Mouse (Mus musculus) liver, postnatal 0 days (tissue): ENCODE results near the gene Ifna5. TPM values are rescaled to one million over a fixed set of nuclear protein-coding genes. Genes with fewer than 3 reads are reported as not detected.
A peak's percentile ranks its signal among the peaks of the same experiment; 100 is the strongest.

ENCODE experiments used
- ATAC-seq: fragments of 200-750 bp; cut with Nextera tagmentation; 2 replicates; pipeline ENCODE4 v1.8.0; 2017; ENCODE audit warnings: mild to moderate bottlenecking, moderate library complexity
- DNase-seq: peaks from one replicate; pipeline ENCODE4 v3.0.0-alpha.2; 2016
- H3K27ac ChIP-seq: fragments of 300-500 bp; sonication (generic); 2 replicates; pipeline ENCODE4 v1.5.1; 2014; ENCODE audit warnings: antibody characterized with exemption, moderate library complexity, mild to moderate bottlenecking, low read depth
- H3K27me3 ChIP-seq: fragments of 300-500 bp; sonication (generic); 2 replicates; pipeline ENCODE4 v1.6.1; 2014; ENCODE audit warnings: low read length, control low read depth, mixed read lengths; ENCODE audit not compliant: insufficient read depth
- H3K36me3 ChIP-seq: fragments of 300-500 bp; sonication (generic); replicated peaks from 2 replicates; pipeline ENCODE4 v1.6.1; 2014; ENCODE audit warnings: mild to moderate bottlenecking, control low read depth, low read length, moderate library complexity, mixed read lengths; ENCODE audit not compliant: insufficient read depth
- H3K4me1 ChIP-seq: fragments of 300-500 bp; sonication (generic); 2 replicates; pipeline ENCODE4 v1.6.1; 2014; ENCODE audit warnings: antibody characterized with exemption, mild to moderate bottlenecking, control low read depth; ENCODE audit not compliant: insufficient read depth
- H3K4me2 ChIP-seq: fragments of 300-500 bp; sonication (generic); 2 replicates; pipeline ENCODE4 v1.6.1; 2014; ENCODE audit warnings: low read depth, mild to moderate bottlenecking, low read length, moderate library complexity, mixed read lengths
- H3K4me3 ChIP-seq: fragments of 300-500 bp; sonication (generic); 2 replicates; pipeline ENCODE4 v1.5.1; 2014; ENCODE audit warnings: low read depth, low read length
- H3K9ac ChIP-seq: fragments of 300-500 bp; sonication (generic); replicated peaks from 2 replicates; pipeline ENCODE4 v1.6.1; 2014; ENCODE audit warnings: mild to moderate bottlenecking, moderate library complexity
- H3K9me3 ChIP-seq: fragments of 300-500 bp; sonication (generic); 2 replicates; pipeline ENCODE4 v1.6.1; 2016; ENCODE audit warnings: mild to moderate bottlenecking, control low read depth, low read length, mixed read lengths
- CTCF ChIP-seq: sonication (generic); IDR thresholded peaks from 2 replicates; pipeline ENCODE4 v1.5.1; 2016; ENCODE audit warnings: antibody characterized with exemption, low read depth
- EP300 ChIP-seq: IDR thresholded peaks from 2 replicates; pipeline ENCODE4 v1.6.1; 2016; ENCODE audit warnings: antibody characterized with exemption, low read depth, mild to moderate bottlenecking
- WGBS: fragments of 180-500 bp; shearing (Covaris S2); extraction: QIAGEN DNeasy Blood & Tissue Kit; methylation state at CpG from one replicate; pipeline ENCODE4 v1.1.7; 2014; ENCODE audit not compliant: insufficient replicate concordance; 5-methylcytosine and 5-hydroxymethylcytosine counted together
- polyA plus RNA-seq: library from polyadenylated mRNA; unstranded; fragments of >200 nt; fragmentation: Nextera tagmentation; extraction: Ambion mirVana; gene quantifications from 2 replicates; pipeline ENCODE4 v1.2.1, GENCODE M21; 2015

The Ifna5 gene
- polyA plus RNA-seq, 1 experiment from 2014 or later, result not detected

- no peaks in the 10 kb centered on the region for H3K27me3 ChIP-seq
- no peak overlapping the region for H3K27ac ChIP-seq
- peak; percentile 74 for ATAC-seq
- H3K4me3 ChIP-seq, result no peak overlapping the region
- peaks cover 7% of the 10 kb centered on the region; the same call in 1 of the 2 replicates for H3K4me1 ChIP-seq
- no peak overlapping the region for H3K9ac ChIP-seq
- no peak overlapping the region for H3K4me2 ChIP-seq
- H3K36me3 ChIP-seq, result no peaks in the 10 kb centered on the region
- 56% methylated on average over 4 of the region's 4 CpGs for WGBS
- H3K9me3 ChIP-seq, result no peaks in the 10 kb centered on the region
- DNase-seq, result no peak
- TF ChIP-seq CTCF, result no peak
- TF ChIP-seq EP300, result peak; percentile 25; the same call in 1 of the 2 replicates
These were observed 40.2 kb downstream of the Ifna5 start for GRCm38 (mm10) chr4:88875435-88876095.

DNA sequence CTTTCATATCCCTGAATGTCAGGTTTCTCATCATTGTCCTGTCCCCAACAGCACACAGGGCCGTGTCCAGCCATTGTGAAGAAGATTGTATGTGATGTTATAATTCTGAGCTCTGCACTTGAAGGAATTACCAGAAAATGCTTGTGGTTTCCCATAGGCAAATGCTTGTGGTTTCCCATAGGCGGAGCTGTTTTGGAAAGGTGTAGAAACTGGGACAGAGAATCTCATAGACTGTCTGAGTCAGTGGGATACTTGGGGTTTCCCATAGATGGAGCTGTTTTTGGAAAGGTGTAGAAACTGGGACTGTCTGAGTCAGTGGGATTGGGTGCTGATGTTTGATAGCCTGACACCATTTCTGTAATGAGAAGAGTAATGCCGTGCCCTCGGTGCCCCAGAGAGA lies 41.2 kb downstream of the Ifna5 start:
- Histone ChIP-seq H3K27me3 (no peaks in the 10 kb centered on the region), H3K4me3 (no peak overlapping the region), H3K4me2 (no peak overlapping the region), H3K9ac (no peak overlapping the region), H3K9me3 (no peaks in the 10 kb centered on the region), H3K27ac (no peak overlapping the region), H3K36me3 (no peaks in the 10 kb centered on the region), H3K4me1 (peaks cover 7% of the 10 kb centered on the region; the same call in 1 of the 2 replicates)
- no peak for ATAC-seq
- TF ChIP-seq CTCF (peak; percentile 24; the same call in 1 of the 2 replicates), EP300 (no peak)
- DNase-seq, result no peak
- WGBS, result 72% methylated on average over 4 of the region's 4 CpGs

GRCm38 (mm10) chr4:88878246-88878645 lies 42.9 kb downstream of the Ifna5 start:
- Histone ChIP-seq H3K4me3 (no peak overlapping the region), H3K4me1 (peaks cover 7% of the 10 kb centered on the region; the same call in 1 of the 2 replicates), H3K4me2 (peak overlapping the region; percentile 47), H3K9ac (no peak overlapping the region), H3K36me3 (no peaks in the 10 kb centered on the region), H3K27ac (no peak overlapping the region), H3K9me3 (no peaks in the 10 kb centered on the region), H3K27me3 (no peaks in the 10 kb centered on the region)
- DNase-seq (peak; percentile 52), ATAC-seq (peak; percentile 50)
- 12% methylated on average over 10 of the region's 10 CpGs for WGBS
- TF ChIP-seq EP300, result no peak
- no peak for TF ChIP-seq CTCF

DNA sequence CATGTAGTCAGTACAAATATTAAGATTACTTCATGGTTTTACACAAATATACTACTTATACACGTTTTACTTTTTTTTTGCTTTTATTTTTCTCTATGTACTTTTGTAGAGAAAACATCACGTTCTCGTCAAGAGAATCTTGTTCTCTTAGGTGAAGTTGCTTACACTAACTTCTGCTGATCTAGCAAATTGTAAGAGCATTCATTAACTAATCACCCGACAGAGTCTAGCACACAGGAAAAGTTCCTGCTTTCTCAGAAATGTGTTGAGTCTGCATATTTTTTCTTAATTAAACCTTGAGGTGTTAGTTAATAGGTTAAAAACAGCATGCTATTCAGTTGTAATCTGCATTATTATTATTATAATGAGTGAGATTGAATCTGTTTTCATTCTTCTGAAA lies 43.4 kb downstream of the Ifna5 start:
- H3K4me3 ChIP-seq, result no peak overlapping the region
- no peaks in the 10 kb centered on the region for H3K9me3 ChIP-seq
- no peak for ATAC-seq
- H3K9ac ChIP-seq, result no peak overlapping the region
- H3K4me1 ChIP-seq, result peaks cover 7% of the 10 kb centered on the region; the same call in 1 of the 2 replicates
- TF ChIP-seq EP300, result no peak
- no peak for TF ChIP-seq CTCF
- no peak for DNase-seq
- H3K27ac ChIP-seq, result no peak overlapping the region
- H3K36me3 ChIP-seq, result no peaks in the 10 kb centered on the region
- H3K27me3 ChIP-seq, result no peaks in the 10 kb centered on the region
- 47% methylated on average over 4 of the region's 4 CpGs for WGBS
- peak overlapping the region; percentile 47; the same call in 1 of the 2 replicates for H3K4me2 ChIP-seq

DNA sequence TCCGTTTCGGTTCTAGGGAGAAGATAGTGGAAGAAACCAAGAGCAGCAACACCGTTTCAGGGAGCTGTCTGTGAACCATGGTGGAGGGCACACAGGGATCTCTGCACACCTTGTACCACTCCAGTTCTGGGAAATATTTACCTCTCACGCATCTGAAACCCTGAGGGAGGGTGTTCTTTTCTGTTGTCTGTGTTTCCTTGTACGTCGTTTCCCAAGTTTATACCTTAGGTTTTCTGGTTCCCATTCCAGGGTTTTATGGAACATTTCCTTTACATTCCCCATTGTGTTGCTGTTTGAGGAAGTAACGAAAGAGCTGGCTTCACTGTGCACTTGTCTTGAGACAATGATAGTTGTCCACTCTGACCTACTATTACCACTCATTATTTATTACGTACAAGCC lies 44.8 kb downstream of the Ifna5 start, which contains the start of gene Ifne:
TSS of gene Ifne (minus strand) at position 101 of the 400 bp plus-strand sequence.
- no peak within 1 kb of the TSS for H3K27ac ChIP-seq
- H3K4me3 ChIP-seq, result no peak within 1 kb of the TSS
- H3K4me2 ChIP-seq, result no peak within 1 kb of the TSS
- TF ChIP-seq CTCF (no peak), EP300 (no peak)
- ATAC-seq (no peak), DNase-seq (no peak)
- no peak within 1 kb of the TSS for H3K9ac ChIP-seq
- 72% methylated on average over 8 of the region's 8 CpGs for WGBS
- H3K27me3 ChIP-seq, result no peaks in the 10 kb centered on the region
- H3K36me3 ChIP-seq, result no peaks in the 10 kb centered on the region
- H3K4me1 ChIP-seq, result peaks cover 7% of the 10 kb centered on the region; the same call in 1 of the 2 replicates
- H3K9me3 ChIP-seq, result no peaks in the 10 kb centered on the region

Other genes with a start within 250 kb of the Ifna5 start
- not detected in 2 replicates for gene Ifna9, start 243.1 kb upstream of the Ifna5 start, polyA plus RNA-seq
- gene Ifna12, start 232.1 kb upstream of the Ifna5 start, polyA plus RNA-seq, result not detected in 2 replicates
- not detected in 2 replicates for gene C87499, start 201.1 kb upstream of the Ifna5 start, polyA plus RNA-seq
- gene Ifna13, start 191.1 kb upstream of the Ifna5 start, polyA plus RNA-seq, result not detected in 2 replicates
- not detected in 2 replicates for gene Ifna16, start 158.6 kb upstream of the Ifna5 start, polyA plus RNA-seq
- gene Ifna2, start 151.6 kb upstream of the Ifna5 start, polyA plus RNA-seq, result not detected in 2 replicates
- not detected in 2 replicates for gene Ifnab, start 144.2 kb upstream of the Ifna5 start, polyA plus RNA-seq
- 0.15 and 0.22 TPM in 2 replicates for gene Gm26566, start 113.7 kb upstream of the Ifna5 start, polyA plus RNA-seq
- 18.6 and 20.1 TPM in 2 replicates for gene Klhl9, start 113.1 kb upstream of the Ifna5 start, polyA plus RNA-seq
- not detected in 2 replicates for gene Gm13271, start 80.7 kb upstream of the Ifna5 start, polyA plus RNA-seq
- gene Gm13283, start 75.4 kb upstream of the Ifna5 start, polyA plus RNA-seq, result 0.13 TPM in 1 of 2 replicates, not detected in the other
- gene Gm13290, start 61.7 kb upstream of the Ifna5 start, polyA plus RNA-seq, result not detected in 2 replicates
- not detected in 2 replicates for gene Gm13289, start 58.6 kb upstream of the Ifna5 start, polyA plus RNA-seq
- not detected in 2 replicates for gene Gm13272, start 55.7 kb upstream of the Ifna5 start, polyA plus RNA-seq
- not detected in 2 replicates for gene Ifnz, start 53.4 kb upstream of the Ifna5 start, polyA plus RNA-seq
- not detected in 2 replicates for gene Gm13276, start 49.8 kb upstream of the Ifna5 start, polyA plus RNA-seq
- not detected in 2 replicates for gene Gm13277, start 46.9 kb upstream of the Ifna5 start, polyA plus RNA-seq
- not detected in 2 replicates for gene Gm13278, start 44.0 kb upstream of the Ifna5 start, polyA plus RNA-seq
- not detected in 2 replicates for gene Gm13275, start 41.0 kb upstream of the Ifna5 start, polyA plus RNA-seq
- gene Gm13279, start 38.1 kb upstream of the Ifna5 start, polyA plus RNA-seq, result not detected in 2 replicates
- gene Gm13285, start 35.9 kb upstream of the Ifna5 start, polyA plus RNA-seq, result 0.17 and 0.25 TPM in 2 replicates
- not detected in 2 replicates for gene Gm13287, start 32.3 kb upstream of the Ifna5 start, polyA plus RNA-seq
- not detected in 2 replicates for gene Gm13288, start 30.0 kb upstream of the Ifna5 start, polyA plus RNA-seq
- gene Ifna7, start 19.3 kb upstream of the Ifna5 start, polyA plus RNA-seq, result not detected in 2 replicates
- not detected in 2 replicates for gene Ifna11, start 15.6 kb upstream of the Ifna5 start, polyA plus RNA-seq
- gene Ifna6, start 8.1 kb upstream of the Ifna5 start, polyA plus RNA-seq, result not detected in 2 replicates
- not detected in 2 replicates for gene Ifna4, start 6.3 kb downstream of the Ifna5 start, polyA plus RNA-seq
- gene Ifna1, start 14.6 kb downstream of the Ifna5 start, polyA plus RNA-seq, result not detected in 2 replicates
- not detected in 2 replicates for gene Ifne, start 44.7 kb downstream of the Ifna5 start, polyA plus RNA-seq